Mouse (Mus musculus): Measurements from ENCODE around the gene Rhbdl1. TPM values are rescaled to one million over a fixed set of nuclear protein-coding genes. Genes with fewer than 3 reads are reported as not detected.

Rhbdl1 gene
- polyA plus RNA-seq, 1 experiment from 2014 or later = 73.4 TPM

DNA sequence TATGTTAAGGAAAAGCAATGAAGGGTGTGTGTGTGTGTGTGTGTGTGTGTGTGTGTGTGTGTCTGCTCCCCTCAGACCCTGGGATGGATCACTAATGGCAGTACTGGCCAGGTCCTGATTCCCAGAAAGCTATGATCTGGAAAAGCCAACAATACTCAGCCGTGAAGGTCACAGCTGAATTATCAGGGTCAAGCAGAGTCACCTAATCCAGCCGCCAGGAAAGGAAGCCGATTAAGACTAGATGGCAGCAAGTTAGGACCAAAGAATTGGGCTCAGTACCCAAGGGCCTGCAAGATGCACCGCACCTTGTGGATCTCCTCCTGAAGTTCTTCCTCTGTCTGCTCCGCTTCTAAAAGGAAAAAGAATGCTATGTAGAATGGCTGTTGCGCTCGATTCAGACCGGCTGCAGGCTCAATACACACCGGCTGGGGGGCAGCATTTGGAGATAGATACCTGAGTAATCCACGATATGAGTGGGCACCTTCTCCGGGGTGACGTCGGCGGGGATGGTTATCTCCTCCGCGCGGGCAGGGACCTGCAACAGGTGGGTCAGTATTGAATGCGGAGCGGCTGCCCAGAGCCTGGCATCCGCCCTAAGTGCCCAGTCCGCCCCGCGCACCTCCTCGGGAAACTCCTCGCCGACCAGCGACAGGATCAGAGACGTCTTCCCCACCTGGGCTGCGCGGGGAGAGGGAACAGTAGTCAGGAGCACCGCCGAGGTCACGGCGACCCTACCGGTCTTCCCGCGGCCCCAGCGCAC lies 6.7 kb upstream of the Rhbdl1 start:
- no peaks in the 10 kb centered on the region for H3K9me3 ChIP-seq (ENCODE audit: control insufficient read depth, low read length)
- peak; percentile 59 for ATAC-seq
- WGBS = 3% methylated on average over 38 of the region's 38 CpGs
- peak overlapping the region; percentile 95 for H3K4me2 ChIP-seq (ENCODE audit: low read length)
- no peaks in the 10 kb centered on the region for H3K27me3 ChIP-seq (replicated peaks; ENCODE audit: control insufficient read depth, insufficient read depth, low read length)
- H3K4me3 ChIP-seq (ENCODE audit: low read length) = peak overlapping the region; percentile 87
- H3K9ac ChIP-seq (ENCODE audit: low read depth, low read length) = peak overlapping the region; percentile 87
- peak overlapping the region; percentile 78 for H3K27ac ChIP-seq (ENCODE audit: low read depth, low read length)
- peaks cover 15% of the 10 kb centered on the region for H3K4me1 ChIP-seq (ENCODE audit: control insufficient read depth, insufficient read depth, low read depth, low read length)
- H3K36me3 ChIP-seq (ENCODE audit: control insufficient read depth, insufficient read depth, low read length) = peaks cover 43% of the 10 kb centered on the region

- WGBS = 88% methylated on average over 4 of the region's 4 CpGs
- ATAC-seq = no peak
Observed at GRCm38 (mm10) chr17:25843122-25843521, 6.0 kb upstream of the Rhbdl1 start.

DNA sequence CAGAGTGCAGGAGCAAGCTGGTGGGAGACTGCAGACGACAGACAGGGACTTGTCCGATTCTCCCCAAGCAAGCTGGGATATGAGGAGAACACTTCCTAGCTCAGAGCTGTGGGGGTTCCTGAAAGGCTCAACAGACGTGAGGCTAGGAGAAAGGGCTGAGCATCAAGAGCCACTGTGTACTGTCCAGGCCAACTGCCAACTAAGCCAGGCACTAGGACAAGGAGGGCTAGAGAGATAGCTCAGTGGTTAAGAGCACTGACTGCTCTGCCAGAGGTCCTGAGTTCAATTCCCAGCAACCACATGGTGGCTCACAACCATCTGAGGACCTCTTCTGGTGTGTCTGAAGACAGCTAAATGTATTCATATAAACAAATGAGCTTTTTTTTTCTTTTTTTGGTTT lies 5.4 kb upstream of the Rhbdl1 start:
- Histone ChIP-seq H3K9me3 (ENCODE audit: control insufficient read depth, low read length) (no peaks in the 10 kb centered on the region), H3K27ac (ENCODE audit: low read depth, low read length) (no peak overlapping the region), H3K4me3 (ENCODE audit: low read length) (no peak overlapping the region), H3K4me1 (ENCODE audit: control insufficient read depth, insufficient read depth, low read depth, low read length) (peaks cover 23% of the 10 kb centered on the region), H3K4me2 (ENCODE audit: low read length) (no peak overlapping the region), H3K9ac (ENCODE audit: low read depth, low read length) (no peak overlapping the region), H3K36me3 (ENCODE audit: control insufficient read depth, insufficient read depth, low read length) (peaks cover 40% of the 10 kb centered on the region), H3K27me3 (replicated peaks; ENCODE audit: control insufficient read depth, insufficient read depth, low read length) (no peaks in the 10 kb centered on the region)
- WGBS = 80% methylated on average over 3 of the region's 3 CpGs
- ATAC-seq = no peak

More at GRCm38 (mm10) chr17:25843122-25843521, 6.0 kb upstream of the Rhbdl1 start:
- Histone ChIP-seq H3K4me2 (ENCODE audit: low read length) (peak overlapping the region; percentile 95), H3K36me3 (ENCODE audit: control insufficient read depth, insufficient read depth, low read length) (peaks cover 40% of the 10 kb centered on the region), H3K4me1 (ENCODE audit: control insufficient read depth, insufficient read depth, low read depth, low read length) (peaks cover 16% of the 10 kb centered on the region), H3K27me3 (replicated peaks; ENCODE audit: control insufficient read depth, insufficient read depth, low read length) (no peaks in the 10 kb centered on the region), H3K27ac (ENCODE audit: low read depth, low read length) (no peak overlapping the region), H3K9ac (ENCODE audit: low read depth, low read length) (no peak overlapping the region), H3K9me3 (ENCODE audit: control insufficient read depth, low read length) (no peaks in the 10 kb centered on the region), H3K4me3 (ENCODE audit: low read length) (peak overlapping the region; percentile 87; the same call in 1 of the 2 replicates)

GRCm38 (mm10) chr17:25841117-25841880 lies 4.2 kb upstream of the Rhbdl1 start, which contains the start of gene Gm20683:
Gene Gm20683 (minus strand): TSS chr17:25841763.
- H3K27ac ChIP-seq (ENCODE audit: low read depth, low read length) = no peak within 1 kb of the TSS
- no peaks in the 10 kb centered on the region for H3K27me3 ChIP-seq (replicated peaks; ENCODE audit: control insufficient read depth, insufficient read depth, low read length)
- 96% methylated on average over 22 of the region's 22 CpGs for WGBS
- no peak within 1 kb of the TSS; the same call in 1 of the 2 replicates for H3K9ac ChIP-seq (ENCODE audit: low read depth, low read length)
- H3K4me2 ChIP-seq (ENCODE audit: low read length) = no peak within 1 kb of the TSS
- no peaks in the 10 kb centered on the region for H3K9me3 ChIP-seq (ENCODE audit: control insufficient read depth, low read length)
- ATAC-seq = no peak
- peaks cover 40% of the 10 kb centered on the region for H3K36me3 ChIP-seq (ENCODE audit: control insufficient read depth, insufficient read depth, low read length)
- peaks cover 34% of the 10 kb centered on the region for H3K4me1 ChIP-seq (ENCODE audit: control insufficient read depth, insufficient read depth, low read depth, low read length)
- no peak within 1 kb of the TSS for H3K4me3 ChIP-seq (ENCODE audit: low read length)

DNA sequence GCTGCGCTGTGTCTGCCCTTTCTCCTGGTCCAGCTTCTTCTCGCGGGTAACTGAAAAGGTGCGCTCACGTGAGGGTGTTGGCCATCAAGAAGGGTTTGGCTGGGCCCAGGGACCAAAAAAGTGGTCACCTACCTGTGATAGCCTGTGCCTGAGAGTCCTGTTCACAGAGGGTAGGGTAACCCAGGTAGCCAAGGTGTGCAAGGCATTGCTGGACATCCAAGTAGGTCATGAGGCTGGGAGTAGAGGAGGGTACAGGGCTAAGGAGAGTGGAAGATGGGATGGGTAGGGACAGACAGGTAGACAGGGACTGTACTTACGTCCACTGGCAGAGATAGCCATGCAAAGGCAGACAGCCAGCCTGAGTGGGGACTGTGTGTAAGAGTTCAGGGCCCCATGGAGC lies 3.4 kb upstream of the Rhbdl1 start:
- Histone ChIP-seq H3K27ac (ENCODE audit: low read depth, low read length) (no peak overlapping the region), H3K36me3 (ENCODE audit: control insufficient read depth, insufficient read depth, low read length) (peaks cover 38% of the 10 kb centered on the region), H3K9me3 (ENCODE audit: control insufficient read depth, low read length) (no peaks in the 10 kb centered on the region), H3K4me3 (ENCODE audit: low read length) (no peak overlapping the region), H3K4me2 (ENCODE audit: low read length) (no peak overlapping the region), H3K4me1 (ENCODE audit: control insufficient read depth, insufficient read depth, low read depth, low read length) (peaks cover 42% of the 10 kb centered on the region), H3K27me3 (replicated peaks; ENCODE audit: control insufficient read depth, insufficient read depth, low read length) (no peaks in the 10 kb centered on the region), H3K9ac (ENCODE audit: low read depth, low read length) (no peak overlapping the region)
- WGBS = 98% methylated on average over 6 of the region's 6 CpGs
- ATAC-seq = no peak

DNA sequence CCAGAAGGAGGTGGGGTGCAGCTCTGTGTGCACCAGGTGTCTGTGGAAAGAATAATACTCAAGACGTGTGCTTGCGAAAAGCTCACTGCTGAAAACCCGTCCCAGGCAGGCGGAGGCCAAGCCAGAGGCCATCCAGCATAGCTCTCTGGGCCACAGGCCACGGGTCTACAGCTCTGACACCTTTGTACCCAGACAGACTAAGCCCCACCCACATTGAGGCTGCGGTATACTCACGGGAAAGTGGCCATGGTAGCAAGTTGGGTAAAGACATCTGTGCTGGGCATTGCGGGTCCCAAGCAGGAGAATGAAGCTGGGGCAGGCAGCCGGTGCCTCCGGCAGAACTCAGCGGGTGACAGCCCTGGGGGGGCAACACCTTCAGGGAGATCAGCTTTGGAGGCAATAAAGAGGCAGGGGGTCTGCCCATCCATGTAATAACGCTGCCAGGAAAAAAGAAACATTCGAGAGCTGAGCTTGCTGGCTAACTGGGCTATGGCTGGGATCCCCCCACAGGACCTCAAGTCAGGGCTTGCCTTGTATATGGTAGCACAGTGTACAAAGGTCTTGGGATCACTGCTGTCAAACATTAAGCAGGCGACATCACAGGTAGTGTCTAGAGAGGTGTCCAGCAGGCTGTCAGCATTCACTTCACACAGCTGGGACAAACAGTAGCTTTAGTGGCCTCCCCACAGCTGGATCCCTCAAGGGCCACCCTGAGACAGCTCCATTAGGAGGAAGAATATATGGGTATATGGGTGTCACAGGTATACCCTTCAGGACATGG lies 2.5 kb upstream of the Rhbdl1 start:
- H3K27me3 ChIP-seq (replicated peaks; ENCODE audit: control insufficient read depth, insufficient read depth, low read length) = no peaks in the 10 kb centered on the region
- no peak overlapping the region for H3K9ac ChIP-seq (ENCODE audit: low read depth, low read length)
- no peak overlapping the region for H3K4me2 ChIP-seq (ENCODE audit: low read length)
- H3K9me3 ChIP-seq (ENCODE audit: control insufficient read depth, low read length) = no peaks in the 10 kb centered on the region
- H3K27ac ChIP-seq (ENCODE audit: low read depth, low read length) = no peak overlapping the region
- peaks cover 40% of the 10 kb centered on the region for H3K36me3 ChIP-seq (ENCODE audit: control insufficient read depth, insufficient read depth, low read length)
- WGBS = 84% methylated on average over 14 of the region's 14 CpGs
- no peak overlapping the region for H3K4me3 ChIP-seq (ENCODE audit: low read length)
- H3K4me1 ChIP-seq (ENCODE audit: control insufficient read depth, insufficient read depth, low read depth, low read length) = peaks cover 46% of the 10 kb centered on the region
- ATAC-seq = no peak

DNA sequence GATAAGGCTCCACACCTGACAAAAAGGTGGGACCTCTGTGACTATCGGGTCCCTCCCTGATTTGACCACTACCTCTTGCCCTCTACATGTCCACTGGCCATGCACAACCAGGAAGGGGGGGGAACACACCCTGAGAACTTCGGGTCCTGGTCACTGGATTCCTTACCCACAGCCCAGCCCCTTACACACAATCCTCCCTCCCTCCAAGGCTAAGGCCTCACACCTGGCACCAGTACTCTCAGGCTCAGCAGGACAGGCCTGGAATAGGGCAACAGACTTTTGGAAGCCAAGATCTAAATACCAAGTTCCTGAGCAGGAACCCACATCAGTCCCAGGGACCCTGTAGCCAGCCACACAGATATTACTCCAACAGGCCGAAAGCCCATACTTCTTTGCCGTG lies 1.8 kb upstream of the Rhbdl1 start:
- WGBS = 85% methylated on average over 4 of the region's 4 CpGs
- no peak overlapping the region for H3K27ac ChIP-seq (ENCODE audit: low read depth, low read length)
- no peak overlapping the region for H3K9ac ChIP-seq (ENCODE audit: low read depth, low read length)
- no peak overlapping the region for H3K4me2 ChIP-seq (ENCODE audit: low read length)
- ATAC-seq = no peak
- H3K27me3 ChIP-seq (replicated peaks; ENCODE audit: control insufficient read depth, insufficient read depth, low read length) = no peaks in the 10 kb centered on the region
- H3K36me3 ChIP-seq (ENCODE audit: control insufficient read depth, insufficient read depth, low read length) = peaks cover 40% of the 10 kb centered on the region
- no peaks in the 10 kb centered on the region for H3K9me3 ChIP-seq (ENCODE audit: control insufficient read depth, low read length)
- H3K4me3 ChIP-seq (ENCODE audit: low read length) = no peak overlapping the region
- peaks cover 52% of the 10 kb centered on the region for H3K4me1 ChIP-seq (ENCODE audit: control insufficient read depth, insufficient read depth, low read depth, low read length)

DNA sequence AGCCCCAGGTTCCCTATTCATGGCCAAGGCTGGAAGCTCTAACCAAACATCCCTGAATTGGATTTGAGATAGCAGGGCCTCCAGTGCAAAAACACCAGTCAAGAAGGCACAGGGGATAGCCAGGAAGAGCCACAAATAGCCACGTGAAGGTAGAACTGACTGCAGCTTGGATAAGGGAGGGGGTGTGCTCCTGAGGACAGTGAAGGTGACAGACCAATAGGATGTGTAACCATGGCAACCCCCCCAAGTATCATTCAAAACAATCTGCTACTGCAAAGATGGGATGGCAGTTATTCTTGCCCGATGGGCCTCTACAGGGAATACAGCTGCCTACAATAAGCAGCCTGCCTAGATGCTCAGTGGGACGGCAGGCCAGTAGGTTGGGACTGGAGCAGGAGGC lies 438 bp upstream of the Rhbdl1 start:
- H3K4me3 ChIP-seq (ENCODE audit: low read length) = no peak overlapping the region

More for the DNA sequence above, 438 bp upstream of the Rhbdl1 start:
- peak overlapping the region; percentile 93 for H3K27ac ChIP-seq (ENCODE audit: low read depth, low read length)
- no peak for ATAC-seq
- H3K27me3 ChIP-seq (replicated peaks; ENCODE audit: control insufficient read depth, insufficient read depth, low read length) = no peaks in the 10 kb centered on the region
- no peaks in the 10 kb centered on the region for H3K9me3 ChIP-seq (ENCODE audit: control insufficient read depth, low read length)
- H3K4me1 ChIP-seq (ENCODE audit: control insufficient read depth, insufficient read depth, low read depth, low read length) = peaks cover 46% of the 10 kb centered on the region
- H3K36me3 ChIP-seq (ENCODE audit: control insufficient read depth, insufficient read depth, low read length) = peaks cover 40% of the 10 kb centered on the region
- peak overlapping the region; percentile 92 for H3K9ac ChIP-seq (ENCODE audit: low read depth, low read length)
- WGBS = 7% methylated on average over 3 of the region's 3 CpGs
- H3K4me2 ChIP-seq (ENCODE audit: low read length) = peak overlapping the region; percentile 85

Data from hindbrain, embryonic 16.5 days (tissue).